Mouse (Mus musculus) C2C12 (cell line): Measurements from ENCODE around the gene Cadm1. TPM values are rescaled to one million over a fixed set of nuclear protein-coding genes. Genes with fewer than 3 reads are reported as not detected.

Experiments used
- H3K27me3 ChIP-seq: one replicate; pipeline ENCODE4 v1.6.1; 2011; ENCODE audit not compliant: control insufficient read depth, insufficient read depth, insufficient read length
- H3K36me3 ChIP-seq: one replicate; pipeline ENCODE4 v1.6.1; 2011; ENCODE audit not compliant: control insufficient read depth, insufficient read depth
- H3K4me3 ChIP-seq: one replicate; pipeline ENCODE4 v1.5.1; 2011; ENCODE audit warnings: mild to moderate bottlenecking, control low read depth; ENCODE audit not compliant: poor library complexity, insufficient read depth, severe bottlenecking
- H3K79me2 ChIP-seq: one replicate; pipeline ENCODE4 v1.6.1; 2011; ENCODE audit not compliant: control insufficient read depth, insufficient read depth
- H3K79me3 ChIP-seq: one replicate; pipeline ENCODE4 v1.6.1; 2011; ENCODE audit warnings: low read depth, control low read depth
- H3ac ChIP-seq: one replicate; pipeline ENCODE3; 2011; ENCODE audit warnings: low read depth; ENCODE audit not compliant: control insufficient read depth, insufficient read length
- CEBPB ChIP-seq: IDR thresholded peaks from one replicate; pipeline ENCODE4 v1.6.1; 2011; ENCODE audit warnings: low read depth, mild to moderate bottlenecking, control low read depth, moderate library complexity
- CTCF ChIP-seq: IDR thresholded peaks from one replicate; pipeline ENCODE4 v1.5.1; 2011; ENCODE audit not compliant: control insufficient read depth, insufficient read depth, insufficient read length
- FOSL1 ChIP-seq: IDR thresholded peaks from one replicate; pipeline ENCODE4 v1.8.0; 2011; ENCODE audit warnings: mild to moderate bottlenecking, low read length; ENCODE audit not compliant: poor library complexity, insufficient read depth, severe bottlenecking
- MAX ChIP-seq: IDR thresholded peaks from one replicate; pipeline ENCODE4 v1.6.1; 2011; ENCODE audit warnings: mild to moderate bottlenecking, control low read depth
- MYOD1 ChIP-seq: IDR thresholded peaks from one replicate; pipeline ENCODE4 v1.6.1; 2011; ENCODE audit warnings: low read depth; ENCODE audit not compliant: control insufficient read depth, insufficient read length
- MYOG ChIP-seq: IDR thresholded peaks from one replicate; pipeline ENCODE4 v1.6.1; 2011; ENCODE audit not compliant: control insufficient read depth, insufficient read length; ENCODE audit errors: extremely low read depth
- USF1 ChIP-seq: IDR thresholded peaks from one replicate; pipeline ENCODE4 v1.6.1; 2011; ENCODE audit warnings: low read depth, mild to moderate bottlenecking, control low read depth, moderate library complexity
- polyA plus RNA-seq: library from polyadenylated mRNA; unstranded; fragments of >200 nt; fragmentation: generic; extraction: Trizol; gene quantifications from one replicate; pipeline ENCODE4 v1.2.1, GENCODE M21; 2012; ENCODE audit warnings: missing spikeins

The Cadm1 gene
- polyA plus RNA-seq, 1 experiment: 41.8 TPM

DNA sequence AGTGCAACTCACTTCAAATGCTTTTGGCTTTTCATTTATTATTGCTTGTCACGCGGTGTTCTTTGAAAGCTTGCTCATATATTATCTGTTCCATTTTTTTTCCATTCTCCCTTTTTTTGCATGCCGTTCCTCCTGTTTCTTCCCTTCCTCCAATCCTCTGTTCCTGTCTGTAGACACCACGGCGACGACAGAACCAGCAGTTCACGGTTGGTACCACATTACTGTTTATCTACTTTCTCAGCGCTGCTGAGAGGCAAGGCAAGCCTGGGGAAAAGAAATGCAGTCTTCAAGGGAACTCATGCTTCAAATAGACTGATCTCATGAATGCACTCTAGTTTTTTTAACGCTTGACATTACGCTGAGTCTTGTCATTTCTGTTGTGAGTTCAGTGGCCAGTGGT, 299.2 kb downstream of the Cadm1 start:
- TF ChIP-seq MYOG (no peak), CTCF (no peak), USF1 (no peak), FOSL1 (no peak), CEBPB (no peak), MAX (no peak)
- Histone ChIP-seq H3K79me3 (no peaks in the 10 kb centered on the region), H3K79me2 (no peaks in the 10 kb centered on the region), H3ac (no peak overlapping the region), H3K4me3 (no peak overlapping the region), H3K36me3 (peaks cover 13% of the 10 kb centered on the region), H3K27me3 (no peaks in the 10 kb centered on the region)

DNA sequence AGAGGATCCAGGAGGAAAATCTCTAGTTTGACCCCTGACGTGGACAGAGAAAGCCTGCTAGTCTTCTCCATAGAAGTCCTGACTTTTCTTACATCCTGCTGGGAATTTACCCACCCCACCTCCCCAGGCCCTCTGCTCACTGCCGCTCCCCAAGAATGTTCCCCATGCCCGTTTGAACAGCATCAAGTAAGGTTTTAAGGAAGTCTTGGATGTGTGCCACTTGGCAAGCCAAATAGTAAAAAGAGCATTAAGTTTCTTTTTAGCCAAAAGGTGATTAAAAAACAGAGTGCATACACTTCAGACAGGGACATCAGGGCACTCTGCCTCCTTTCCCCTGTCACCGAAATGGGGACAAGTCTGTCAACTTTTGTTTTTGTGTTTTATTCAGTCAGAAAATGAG, 299.9 kb downstream of the Cadm1 start:
- no peaks in the 10 kb centered on the region for H3K27me3 ChIP-seq
- TF ChIP-seq CTCF (no peak), MYOD1 (no peak), MYOG (no peak), FOSL1 (no peak), MAX (no peak), USF1 (no peak), CEBPB (no peak)
- H3K79me3 ChIP-seq: no peaks in the 10 kb centered on the region
- H3K79me2 ChIP-seq: no peaks in the 10 kb centered on the region
- peaks cover 15% of the 10 kb centered on the region for H3K36me3 ChIP-seq
- no peak overlapping the region for H3ac ChIP-seq
- no peak overlapping the region for H3K4me3 ChIP-seq

DNA sequence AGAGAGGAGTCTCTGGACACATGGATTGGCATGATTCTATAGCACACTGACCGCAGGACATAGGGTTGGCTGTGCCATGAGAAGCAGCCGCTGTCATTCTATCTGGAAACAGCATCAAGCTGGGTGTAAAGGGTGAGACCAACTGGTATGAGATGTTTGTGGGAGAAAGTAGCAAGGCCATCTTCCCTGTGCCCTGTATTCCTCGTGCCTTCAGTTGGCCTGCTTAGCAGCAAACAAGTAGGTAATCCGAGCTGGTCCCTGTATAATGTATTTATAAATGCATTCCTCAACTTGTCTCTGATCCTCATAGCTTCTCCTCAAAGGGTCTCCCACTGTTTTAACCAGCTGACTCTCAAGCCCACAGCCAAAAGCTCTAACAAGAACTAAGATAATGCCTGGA, 301.4 kb downstream of the Cadm1 start:
- TF ChIP-seq MYOD1 (no peak), CTCF (no peak), CEBPB (no peak), FOSL1 (no peak), USF1 (no peak), MAX (no peak), MYOG (no peak)
- Histone ChIP-seq H3K79me3 (no peaks in the 10 kb centered on the region), H3K27me3 (no peaks in the 10 kb centered on the region), H3K4me3 (no peak overlapping the region), H3K79me2 (no peaks in the 10 kb centered on the region), H3K36me3 (peaks cover 17% of the 10 kb centered on the region), H3ac (no peak overlapping the region)

DNA sequence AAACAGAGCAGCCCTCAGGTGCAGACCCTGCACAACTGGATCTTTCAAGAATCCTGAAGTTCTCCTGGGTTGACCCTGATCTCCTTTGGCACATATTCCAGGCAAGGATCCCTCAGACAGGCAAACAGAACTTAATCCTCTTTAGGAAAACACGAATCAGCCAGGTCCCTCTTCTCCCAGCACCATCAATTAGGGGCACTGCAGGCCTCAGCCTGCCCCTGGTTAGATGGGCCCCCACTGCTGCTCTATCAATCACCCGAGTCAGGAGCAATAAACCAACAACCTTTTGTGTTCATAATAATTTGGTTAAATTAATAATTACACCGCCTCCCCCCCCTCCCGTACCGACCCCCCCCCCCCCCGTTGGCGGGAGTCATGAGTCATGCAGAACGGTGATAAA, 308.2 kb downstream of the Cadm1 start:
- H3K79me2 ChIP-seq: no peaks in the 10 kb centered on the region
- no peak overlapping the region for H3K4me3 ChIP-seq
- no peak for TF ChIP-seq FOSL1
- no peak for TF ChIP-seq MYOD1
- TF ChIP-seq CTCF: no peak
- TF ChIP-seq MAX: no peak
- no peak for TF ChIP-seq CEBPB
- TF ChIP-seq USF1: no peak
- TF ChIP-seq MYOG: no peak
- H3K27me3 ChIP-seq: no peaks in the 10 kb centered on the region
- H3K79me3 ChIP-seq: no peaks in the 10 kb centered on the region
- H3ac ChIP-seq: no peak overlapping the region
- peaks cover 4% of the 10 kb centered on the region for H3K36me3 ChIP-seq

DNA sequence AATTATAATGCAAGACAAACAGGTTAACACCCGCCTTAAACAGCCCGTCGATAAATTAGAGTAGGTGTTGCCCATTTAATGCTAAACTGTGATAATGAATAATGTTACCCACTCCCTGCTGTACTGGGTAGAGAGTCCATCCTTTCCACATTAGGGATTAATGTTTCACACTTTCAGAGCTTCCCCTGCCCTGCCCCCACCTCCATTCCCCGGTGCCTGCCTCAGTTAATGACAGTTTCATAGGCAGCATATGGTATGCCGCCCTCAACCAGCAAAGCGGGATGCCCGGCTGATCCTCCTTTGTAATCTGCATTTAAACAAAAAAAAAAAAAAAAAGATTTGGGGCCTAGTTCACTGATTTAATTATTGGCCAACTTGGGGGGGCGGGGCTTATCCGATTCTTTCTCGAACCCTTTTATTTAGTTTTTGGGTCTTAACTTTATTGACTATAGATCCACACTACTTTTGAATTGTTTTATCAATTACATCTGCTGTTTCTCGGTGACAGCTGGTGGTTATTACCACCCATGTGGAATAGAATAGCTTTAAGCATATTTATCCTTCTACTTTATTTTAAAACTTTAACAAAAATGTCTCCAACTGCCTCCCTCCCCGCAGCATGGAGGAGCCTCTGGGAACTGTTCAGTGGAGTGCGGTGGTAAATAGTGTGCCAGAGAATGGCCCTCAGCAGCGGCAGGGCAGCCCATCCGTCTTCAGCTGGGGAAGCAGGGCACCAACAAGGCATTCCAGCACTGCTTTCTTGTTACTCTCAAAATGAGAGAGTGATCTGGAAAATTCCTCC, 309.1 kb downstream of the Cadm1 start:
- no peak overlapping the region for H3K4me3 ChIP-seq
- TF ChIP-seq MYOD1 (no peak), MAX (no peak), CEBPB (no peak), USF1 (no peak), MYOG (no peak), FOSL1 (no peak), CTCF (no peak)
- no peaks in the 10 kb centered on the region for H3K27me3 ChIP-seq
- H3ac ChIP-seq: no peak overlapping the region
- H3K36me3 ChIP-seq: peaks cover 4% of the 10 kb centered on the region
- H3K79me3 ChIP-seq: no peaks in the 10 kb centered on the region
- H3K79me2 ChIP-seq: no peaks in the 10 kb centered on the region

DNA sequence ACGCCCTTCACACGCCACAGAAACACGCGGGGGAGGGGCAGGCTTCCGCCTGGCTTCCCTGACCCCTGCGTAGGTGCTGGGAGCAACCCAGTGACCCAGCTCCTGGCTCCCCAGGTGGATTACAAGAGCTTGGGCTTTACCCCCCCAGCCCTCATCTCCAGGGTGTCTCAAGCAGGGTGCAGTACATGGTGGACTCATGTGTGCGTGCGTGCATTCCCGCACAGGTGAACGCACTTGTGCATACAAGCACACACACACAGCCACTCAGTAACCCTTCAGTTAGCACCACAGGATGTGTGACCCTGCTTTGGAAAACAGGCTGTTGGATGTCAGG, 309.7 kb downstream of the Cadm1 start:
- Histone ChIP-seq H3K79me3 (no peaks in the 10 kb centered on the region), H3K27me3 (no peaks in the 10 kb centered on the region), H3K36me3 (peaks cover 4% of the 10 kb centered on the region), H3K4me3 (no peak overlapping the region), H3ac (no peak overlapping the region), H3K79me2 (no peaks in the 10 kb centered on the region)
- no peak for TF ChIP-seq CTCF
